Mouse (Mus musculus): ENCODE measurements at regions not wholly inside any gene's neighbourhood (a gene's known extent, or its start where the extent isn't known, plus 50 kb on each side); places are given as distances from the start of the nearest gene placed in this dataset.

GRCm38 (mm10) chr3:38251592-38251991 is 233.1 kb downstream of the Ankrd50 start:
- Histone ChIP-seq H3K9me3 (no peaks in the 10 kb centered on the region), H3K36me3 (no peaks in the 10 kb centered on the region), H3K4me1 (no peaks in the 10 kb centered on the region), H3K27me3 (no peaks in the 10 kb centered on the region), H3K9ac (no peak overlapping the region), H3K27ac (no peak overlapping the region), H3K4me2 (no peak overlapping the region), H3K4me3 (no peak overlapping the region)
- ATAC-seq (ENCODE audit: insufficient number of reproducible peaks, insufficient read depth, low FRiP score, low TSS enrichment, low read depth): no peak
- WGBS: 73% methylated on average over 2 of the region's 2 CpGs

- ATAC-seq (ENCODE audit: insufficient number of reproducible peaks, insufficient read depth, low FRiP score, low TSS enrichment, low read depth): no peak
- Histone ChIP-seq H3K27ac (no peak overlapping the region), H3K4me2 (no peak overlapping the region), H3K36me3 (no peaks in the 10 kb centered on the region), H3K4me1 (no peaks in the 10 kb centered on the region; the same call in 1 of the 2 replicates), H3K9ac (no peak overlapping the region), H3K27me3 (no peaks in the 10 kb centered on the region), H3K9me3 (no peaks in the 10 kb centered on the region), H3K4me3 (no peak overlapping the region)
- 63% methylated on average over 5 of the region's 5 CpGs for WGBS
Measured at GRCm38 (mm10) chr3:38250552-38250951, 234.1 kb downstream of the Ankrd50 start.

- no peak for ATAC-seq (ENCODE audit: insufficient number of reproducible peaks, insufficient read depth, low FRiP score, low TSS enrichment, low read depth)
- WGBS: 64% methylated on average over 1 of the region's 1 CpGs
- Histone ChIP-seq H3K27me3 (no peaks in the 10 kb centered on the region), H3K4me1 (no peaks in the 10 kb centered on the region; the same call in 1 of the 2 replicates), H3K4me2 (no peak overlapping the region), H3K9me3 (no peaks in the 10 kb centered on the region), H3K9ac (no peak overlapping the region), H3K27ac (no peak overlapping the region), H3K4me3 (no peak overlapping the region), H3K36me3 (no peaks in the 10 kb centered on the region)
Measured at GRCm38 (mm10) chr3:38248941-38249340, 235.7 kb downstream of the Ankrd50 start.

- no peak overlapping the region for H3K4me2 ChIP-seq
- no peak overlapping the region for H3K4me3 ChIP-seq
- no peaks in the 10 kb centered on the region for H3K36me3 ChIP-seq
- H3K27ac ChIP-seq: no peak overlapping the region
- no peak for ATAC-seq (ENCODE audit: insufficient number of reproducible peaks, insufficient read depth, low FRiP score, low TSS enrichment, low read depth)
- H3K4me1 ChIP-seq: no peaks in the 10 kb centered on the region; the same call in 1 of the 2 replicates
- no peaks in the 10 kb centered on the region for H3K9me3 ChIP-seq
- no peak overlapping the region for H3K9ac ChIP-seq
- 78% methylated on average over 2 of the region's 2 CpGs for WGBS
- H3K27me3 ChIP-seq: no peaks in the 10 kb centered on the region
Measured at GRCm38 (mm10) chr3:38246439-38246838, 238.2 kb downstream of the Ankrd50 start.

- no peak for ATAC-seq (ENCODE audit: insufficient number of reproducible peaks, insufficient read depth, low FRiP score, low TSS enrichment, low read depth)
- H3K36me3 ChIP-seq: no peaks in the 10 kb centered on the region
Measured at GRCm38 (mm10) chr3:38243209-38243608, 241.4 kb downstream of the Ankrd50 start.

GRCm38 (mm10) chr3:38237616-38238015 is 247.0 kb downstream of the Ankrd50 start:
- H3K4me1 ChIP-seq: peaks cover 3% of the 10 kb centered on the region; the same call in 1 of the 2 replicates
- no peak overlapping the region for H3K9ac ChIP-seq

More at GRCm38 (mm10) chr3:38243209-38243608, 241.4 kb downstream of the Ankrd50 start:
- Histone ChIP-seq H3K4me2 (no peak overlapping the region), H3K4me1 (no peaks in the 10 kb centered on the region; the same call in 1 of the 2 replicates), H3K9ac (no peak overlapping the region), H3K4me3 (no peak overlapping the region), H3K27ac (no peak overlapping the region), H3K9me3 (no peaks in the 10 kb centered on the region), H3K27me3 (no peaks in the 10 kb centered on the region)
- WGBS: 84% methylated on average over 3 of the region's 3 CpGs

GRCm38 (mm10) chr3:38235736-38236083 is 248.9 kb downstream of the Ankrd50 start:
- Histone ChIP-seq H3K4me2 (no peak overlapping the region), H3K9ac (no peak overlapping the region), H3K27me3 (no peaks in the 10 kb centered on the region), H3K4me3 (no peak overlapping the region), H3K36me3 (no peaks in the 10 kb centered on the region), H3K4me1 (peaks cover 16% of the 10 kb centered on the region), H3K9me3 (no peaks in the 10 kb centered on the region), H3K27ac (no peak overlapping the region)
- WGBS: 75% methylated on average over 9 of the region's 9 CpGs
- ATAC-seq (ENCODE audit: insufficient number of reproducible peaks, insufficient read depth, low FRiP score, low TSS enrichment, low read depth): no peak

More at GRCm38 (mm10) chr3:38237616-38238015, 247.0 kb downstream of the Ankrd50 start:
- Histone ChIP-seq H3K9me3 (no peaks in the 10 kb centered on the region), H3K36me3 (no peaks in the 10 kb centered on the region), H3K27ac (no peak overlapping the region), H3K4me3 (no peak overlapping the region), H3K4me2 (no peak overlapping the region), H3K27me3 (no peaks in the 10 kb centered on the region)
- 69% methylated on average over 2 of the region's 2 CpGs for WGBS
- ATAC-seq (ENCODE audit: insufficient number of reproducible peaks, insufficient read depth, low FRiP score, low TSS enrichment, low read depth): no peak

GRCm38 (mm10) chr3:38235033-38235735 is 249.5 kb downstream of the Ankrd50 start:
- Histone ChIP-seq H3K4me2 (no peak overlapping the region), H3K9me3 (no peaks in the 10 kb centered on the region), H3K4me3 (no peak overlapping the region), H3K36me3 (no peaks in the 10 kb centered on the region), H3K27me3 (no peaks in the 10 kb centered on the region), H3K4me1 (peaks cover 16% of the 10 kb centered on the region), H3K9ac (no peak overlapping the region), H3K27ac (no peak overlapping the region)
- no peak for ATAC-seq (ENCODE audit: insufficient number of reproducible peaks, insufficient read depth, low FRiP score, low TSS enrichment, low read depth)
- 66% methylated on average over 18 of the region's 18 CpGs for WGBS

GRCm38 (mm10) chr3:38234534-38234933 is 250.1 kb downstream of the Ankrd50 start:
- H3K9me3 ChIP-seq: no peaks in the 10 kb centered on the region
- no peak overlapping the region for H3K9ac ChIP-seq
- no peak overlapping the region for H3K4me3 ChIP-seq
- no peak for ATAC-seq (ENCODE audit: insufficient number of reproducible peaks, insufficient read depth, low FRiP score, low TSS enrichment, low read depth)
- no peak overlapping the region for H3K4me2 ChIP-seq
- H3K4me1 ChIP-seq: peaks cover 19% of the 10 kb centered on the region
- 48% methylated on average over 4 of the region's 4 CpGs for WGBS
- H3K27ac ChIP-seq: no peak overlapping the region
- no peaks in the 10 kb centered on the region for H3K27me3 ChIP-seq
- no peaks in the 10 kb centered on the region for H3K36me3 ChIP-seq

GRCm38 (mm10) chr3:38234006-38234405 is 250.6 kb downstream of the Ankrd50 start:
- Histone ChIP-seq H3K4me3 (no peak overlapping the region), H3K27ac (no peak overlapping the region), H3K9ac (no peak overlapping the region), H3K27me3 (no peaks in the 10 kb centered on the region), H3K9me3 (no peaks in the 10 kb centered on the region), H3K4me1 (peaks cover 19% of the 10 kb centered on the region), H3K4me2 (no peak overlapping the region), H3K36me3 (no peaks in the 10 kb centered on the region)
- no peak for ATAC-seq (ENCODE audit: insufficient number of reproducible peaks, insufficient read depth, low FRiP score, low TSS enrichment, low read depth)
- WGBS: 61% methylated on average over 2 of the region's 2 CpGs

- Histone ChIP-seq H3K4me2 (no peak overlapping the region), H3K4me3 (no peak overlapping the region), H3K9ac (no peak overlapping the region), H3K27me3 (no peaks in the 10 kb centered on the region), H3K36me3 (no peaks in the 10 kb centered on the region), H3K9me3 (no peaks in the 10 kb centered on the region), H3K27ac (no peak overlapping the region), H3K4me1 (peaks cover 19% of the 10 kb centered on the region)
- WGBS: 84% methylated on average over 3 of the region's 3 CpGs
- no peak for ATAC-seq (ENCODE audit: insufficient number of reproducible peaks, insufficient read depth, low FRiP score, low TSS enrichment, low read depth)
Measured at GRCm38 (mm10) chr3:38233091-38233490, 251.6 kb downstream of the Ankrd50 start.
